Mouse (Mus musculus) naive thymus-derived CD4-positive, alpha-beta T cell, adult 2 months (primary cell): ENCODE results near the gene Retsat.

Experiments used
- DNase-seq: peaks from one replicate; pipeline ENCODE4 v3.0.0-alpha.2; 2011; ENCODE audit warnings: low read depth

Retsat gene

DNA sequence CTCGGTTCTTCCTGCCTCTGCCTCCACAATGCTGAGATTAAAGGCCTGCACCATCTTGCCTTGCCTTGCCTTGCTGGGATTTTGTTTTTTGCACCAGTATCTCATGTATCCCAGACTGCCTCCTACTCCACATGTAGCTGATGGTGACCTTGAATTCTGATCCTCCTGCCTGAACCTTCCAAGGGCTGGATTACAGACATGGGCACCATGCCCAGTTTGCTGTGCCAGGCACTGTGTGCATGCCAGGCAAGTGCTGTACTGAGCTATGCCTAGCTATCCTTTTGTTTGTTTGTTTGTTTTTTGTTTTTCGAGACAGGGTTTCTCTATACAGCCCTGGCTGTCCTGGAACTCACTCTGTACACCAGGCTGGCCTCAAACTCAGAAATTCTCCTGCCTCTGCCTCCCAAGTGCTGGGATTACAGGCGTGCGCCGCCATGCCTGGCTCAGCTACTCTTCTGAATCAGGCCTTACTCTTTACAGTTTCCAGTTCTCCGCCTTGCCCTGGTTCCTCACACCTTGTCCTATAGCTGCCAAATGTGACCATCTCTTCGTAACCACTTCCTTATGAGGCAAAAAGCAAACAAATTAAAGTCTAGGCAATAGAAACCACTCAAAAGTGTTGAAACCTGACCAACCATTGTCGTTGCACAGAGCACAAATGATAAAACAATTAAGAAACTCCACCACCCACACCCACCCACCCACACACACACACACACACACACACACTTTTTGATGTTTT, 25.6 kb downstream of the Retsat start:
- no peak for DNase-seq

DNA sequence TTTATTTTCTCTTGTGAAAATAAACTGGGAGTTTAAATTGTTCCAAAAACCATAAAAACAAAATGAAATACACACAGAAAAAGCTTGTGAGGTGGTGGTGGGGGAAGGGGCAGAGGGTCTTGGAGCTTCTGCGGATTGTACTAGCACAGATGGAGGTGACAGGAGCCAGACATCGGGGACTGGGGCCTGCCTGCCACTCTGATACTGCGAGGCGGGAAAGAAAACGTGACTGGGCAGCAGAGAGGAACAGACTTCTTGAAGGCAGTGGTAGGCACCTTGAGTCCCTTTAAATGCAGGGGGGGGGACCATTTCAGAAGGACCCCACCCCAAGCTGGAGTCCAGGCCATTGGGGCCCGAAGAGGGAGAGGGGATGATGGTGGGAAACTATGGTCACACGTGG, 28.1 kb downstream of the Retsat start:
- DNase-seq = no peak

DNA sequence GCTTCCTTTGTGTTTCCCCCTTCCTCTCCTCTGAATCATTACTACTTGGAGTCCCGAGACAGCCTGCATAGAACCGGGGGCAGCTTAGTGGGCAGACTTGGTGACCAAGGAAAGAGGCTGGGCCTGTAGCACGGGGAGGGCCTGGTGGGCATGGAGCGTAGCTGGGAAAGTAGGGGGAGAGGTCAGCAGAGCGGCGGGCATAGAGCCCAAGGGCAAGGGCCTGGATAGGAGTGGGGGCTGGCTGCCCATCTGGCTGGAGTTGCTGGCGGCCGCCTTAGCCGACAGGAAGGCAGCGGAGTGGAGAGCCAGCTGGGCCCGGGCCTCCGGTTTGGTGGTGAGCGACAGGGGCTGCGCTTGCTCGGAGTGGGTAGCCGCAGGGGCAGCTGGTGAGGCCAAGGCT, 29.0 kb downstream of the Retsat start:
- no peak for DNase-seq

DNA sequence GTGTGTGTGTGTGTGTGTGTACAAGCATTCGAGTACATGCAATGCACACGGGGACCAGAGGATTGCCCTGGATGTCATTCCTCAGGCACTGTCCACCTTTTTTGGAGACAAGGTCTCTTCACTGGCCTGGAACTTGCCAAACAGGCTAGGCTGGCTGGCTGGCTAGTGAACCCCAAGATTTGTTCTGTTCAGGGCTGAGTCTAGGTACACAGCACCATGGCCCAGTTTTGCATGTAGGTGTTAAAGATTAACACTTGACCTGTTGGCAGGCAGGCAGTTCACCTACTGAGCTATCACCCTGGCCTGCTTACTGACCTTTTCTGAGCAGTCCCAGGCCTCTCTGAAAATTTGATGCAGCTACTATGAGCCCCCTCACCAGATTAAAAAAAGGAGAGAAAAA, 32.1 kb downstream of the Retsat start:
- no peak for DNase-seq

DNA sequence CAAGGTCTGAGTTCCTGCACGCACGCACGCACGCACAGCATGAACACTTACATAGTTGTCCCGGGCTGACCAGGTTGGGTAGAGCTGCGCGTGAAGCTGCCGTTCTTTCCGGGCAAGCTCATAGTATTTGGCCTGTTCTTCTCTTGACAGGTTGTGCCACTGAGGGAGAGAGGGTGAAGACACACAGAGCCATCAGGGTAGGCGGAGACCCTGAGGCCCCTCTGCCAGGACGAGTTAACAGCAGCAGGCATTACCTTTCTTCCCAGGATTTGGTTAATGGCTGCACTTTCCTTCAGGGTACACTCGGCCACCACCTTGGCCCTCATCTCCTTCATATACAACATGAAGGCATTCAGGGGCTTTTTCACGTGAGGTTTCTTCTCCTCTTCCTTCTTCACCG, 32.7 kb downstream of the Retsat start:
- DNase-seq = no peak

DNA sequence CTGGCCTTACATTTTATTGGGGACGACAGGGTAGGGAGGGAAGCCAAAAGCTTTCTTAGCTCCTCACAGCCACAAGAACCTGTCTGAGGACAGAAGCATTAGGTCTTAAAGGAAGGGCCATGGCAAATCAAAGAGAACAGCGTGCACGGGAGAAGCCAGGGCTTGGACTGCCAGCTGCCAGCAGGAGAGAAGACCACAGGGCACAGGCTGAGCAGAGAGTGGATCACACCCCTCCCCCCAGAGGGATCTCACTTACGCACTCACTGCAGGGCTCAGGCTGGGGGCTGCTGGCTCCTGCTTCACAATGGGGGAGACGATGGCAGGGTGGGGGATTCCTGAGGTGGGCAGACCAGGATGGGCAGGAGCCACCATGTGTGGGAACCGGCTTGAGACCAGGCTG, 33.4 kb downstream of the Retsat start:
- no peak for DNase-seq

DNA sequence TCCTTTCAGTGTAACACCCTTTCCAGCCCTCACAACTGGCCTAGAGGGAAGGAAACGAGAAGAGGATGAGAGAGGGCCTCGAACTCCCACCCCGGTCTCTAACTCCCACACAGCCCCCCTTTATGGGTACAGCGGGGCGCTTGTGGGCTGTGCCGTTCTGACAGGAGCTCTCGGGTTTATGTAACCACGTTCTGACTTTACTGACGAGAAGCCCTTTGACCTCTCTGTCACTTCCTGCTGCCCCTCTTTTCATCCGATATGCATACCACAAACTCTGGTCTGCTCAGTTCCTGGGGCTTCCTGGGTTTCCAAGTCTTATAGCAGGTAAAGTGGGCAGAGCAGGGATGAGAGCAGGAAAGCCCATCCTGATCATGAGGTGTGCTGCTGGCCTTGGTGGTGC, 36.0 kb downstream of the Retsat start:
- peak; percentile 67 for DNase-seq

DNA sequence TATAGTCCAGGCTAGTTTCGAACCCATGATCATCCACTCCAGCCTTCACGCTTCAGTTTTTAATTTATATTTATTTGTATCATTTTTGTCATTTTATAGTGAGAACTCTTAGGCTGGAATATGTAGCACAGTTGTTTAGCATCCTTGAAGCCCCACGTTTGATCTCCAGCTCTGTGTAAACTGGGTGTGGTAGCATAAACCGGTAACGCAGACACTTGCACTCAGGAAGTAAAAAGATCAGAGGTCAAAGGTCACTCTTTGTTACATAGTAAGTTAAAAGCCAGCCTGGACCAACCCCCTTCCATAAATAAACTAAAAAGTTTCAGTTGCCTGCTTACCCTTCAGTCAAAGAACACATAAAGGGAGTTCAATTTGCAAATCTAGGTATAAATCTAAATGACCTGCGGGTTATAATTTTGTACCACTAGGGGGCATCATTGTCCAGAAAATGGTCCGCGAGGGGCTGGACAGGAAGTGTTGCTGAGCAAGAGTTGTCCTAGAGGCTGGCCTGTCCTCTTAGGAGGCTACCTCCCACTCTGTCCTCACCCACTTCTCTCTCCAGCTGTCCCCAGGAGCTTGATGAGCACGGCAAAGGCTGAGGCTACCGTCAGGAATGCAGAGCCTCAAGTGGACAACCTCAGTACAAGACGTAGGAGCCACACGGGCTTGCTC, 37.6 kb downstream of the Retsat start:
- DNase-seq = peak; percentile 76

DNA sequence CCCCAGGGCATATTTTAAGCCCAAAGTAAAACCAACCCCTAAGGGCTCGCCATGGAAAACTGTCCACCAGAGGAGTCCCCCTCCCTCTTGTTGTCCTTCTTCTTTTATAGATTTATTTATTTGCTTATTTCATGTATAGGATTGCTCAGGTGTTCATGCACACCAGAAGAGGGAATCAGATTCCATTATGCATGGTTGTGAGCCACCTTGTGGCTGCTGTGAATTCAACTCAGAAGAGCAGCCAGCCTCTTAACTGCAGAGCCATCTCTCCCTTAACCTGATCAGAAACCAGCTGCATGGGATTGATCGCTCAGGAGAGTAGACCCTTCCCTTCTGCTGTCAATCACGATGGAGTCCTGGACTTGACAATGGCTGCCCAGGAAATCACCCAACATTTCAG, 38.7 kb downstream of the Retsat start:
- DNase-seq = peak; percentile 50

DNA sequence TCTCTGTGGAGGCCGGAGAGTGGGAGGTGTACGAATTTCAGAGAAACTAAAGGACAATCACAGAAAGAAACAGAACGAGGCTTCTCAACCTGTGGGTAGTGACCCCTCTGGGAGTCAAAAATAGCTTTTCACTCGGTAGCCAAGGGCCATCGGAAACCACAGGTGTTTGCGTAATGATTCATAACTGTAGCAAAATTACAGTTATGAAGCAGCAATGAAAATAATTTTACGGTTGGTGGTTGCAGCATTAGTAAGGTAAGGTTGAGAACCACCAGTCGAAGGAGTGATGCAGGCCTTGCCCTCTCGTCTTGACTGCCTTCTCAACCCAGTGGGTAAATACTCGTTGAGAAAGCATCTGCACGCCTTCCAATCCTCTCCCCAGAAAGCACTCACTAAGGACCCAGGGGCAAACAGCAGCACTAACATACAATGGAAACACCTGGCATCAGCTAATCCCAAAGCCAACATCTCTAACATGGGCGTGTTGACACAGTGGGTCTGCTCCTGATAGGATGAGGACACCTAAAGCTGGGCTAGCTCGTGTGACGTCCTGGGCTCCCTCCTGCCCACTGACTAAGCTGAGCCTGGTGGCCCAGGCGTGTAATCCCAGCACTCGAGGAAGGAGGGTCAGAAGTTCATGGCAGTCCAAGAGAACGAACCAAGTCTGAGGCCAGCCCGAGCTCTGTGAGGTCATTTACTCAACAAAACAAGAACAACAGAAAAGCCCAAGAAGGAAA, 43.1 kb downstream of the Retsat start:
- DNase-seq = no peak

DNA sequence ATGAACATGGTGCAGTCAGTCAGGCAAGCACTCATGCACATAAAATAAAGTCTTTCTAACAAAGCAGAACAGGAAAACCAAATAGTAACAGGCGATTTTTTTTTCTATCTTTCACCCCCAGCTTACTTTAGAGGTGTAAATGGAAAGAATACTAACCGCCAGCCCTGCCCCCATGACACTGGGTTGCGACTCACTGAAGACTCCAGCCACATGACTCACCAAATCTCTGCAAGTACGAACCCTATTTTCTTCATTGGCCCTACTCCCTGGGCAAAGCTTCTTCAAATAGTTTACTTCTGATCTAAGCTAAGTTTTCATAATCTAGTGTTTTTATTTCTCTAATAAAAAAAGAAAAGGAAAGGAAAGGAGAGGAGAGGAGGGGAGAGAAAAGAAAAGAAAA, 46.3 kb downstream of the Retsat start:
- DNase-seq = no peak

DNA sequence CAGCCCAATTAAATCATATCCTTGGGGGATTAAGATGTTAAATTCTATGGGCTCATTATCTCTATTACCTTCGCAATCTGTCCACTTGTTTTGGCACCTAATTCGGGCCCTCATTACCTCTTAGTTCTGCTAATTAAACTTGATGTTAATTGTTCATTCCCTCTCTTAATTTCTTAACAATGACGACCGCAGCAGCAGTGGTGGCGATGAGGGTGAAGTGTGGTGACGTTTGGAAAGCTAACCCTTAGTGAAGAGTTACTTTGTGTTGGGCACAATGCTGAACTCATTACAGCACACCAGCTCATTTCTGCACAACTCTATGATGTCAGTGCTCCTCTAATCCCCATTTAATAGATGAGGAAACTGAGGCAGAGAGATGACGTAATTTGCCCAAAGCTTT, 47.1 kb downstream of the Retsat start:
- DNase-seq = no peak

DNA sequence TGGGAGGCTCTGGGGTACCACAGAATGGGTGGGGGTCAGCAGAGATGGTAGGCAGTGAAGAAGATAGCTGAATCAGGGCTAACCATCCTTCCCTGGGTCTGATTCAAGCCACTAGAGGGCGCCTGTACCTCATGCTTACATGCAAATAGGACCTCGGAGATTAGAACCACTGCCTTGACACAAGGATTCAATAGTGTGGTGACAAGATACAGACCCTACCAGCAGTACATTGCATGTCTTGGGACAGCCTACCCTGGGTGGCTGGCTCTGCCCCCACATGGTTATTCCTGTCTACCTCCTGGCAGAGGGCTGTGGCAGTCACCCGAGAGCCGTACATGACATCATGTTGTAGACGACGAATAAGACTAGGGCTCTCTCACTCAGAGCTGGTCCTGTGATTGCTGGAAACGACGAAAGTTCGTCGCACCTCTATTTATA, 49.1 kb downstream of the Retsat start:
- peak; percentile 81 for DNase-seq

DNA sequence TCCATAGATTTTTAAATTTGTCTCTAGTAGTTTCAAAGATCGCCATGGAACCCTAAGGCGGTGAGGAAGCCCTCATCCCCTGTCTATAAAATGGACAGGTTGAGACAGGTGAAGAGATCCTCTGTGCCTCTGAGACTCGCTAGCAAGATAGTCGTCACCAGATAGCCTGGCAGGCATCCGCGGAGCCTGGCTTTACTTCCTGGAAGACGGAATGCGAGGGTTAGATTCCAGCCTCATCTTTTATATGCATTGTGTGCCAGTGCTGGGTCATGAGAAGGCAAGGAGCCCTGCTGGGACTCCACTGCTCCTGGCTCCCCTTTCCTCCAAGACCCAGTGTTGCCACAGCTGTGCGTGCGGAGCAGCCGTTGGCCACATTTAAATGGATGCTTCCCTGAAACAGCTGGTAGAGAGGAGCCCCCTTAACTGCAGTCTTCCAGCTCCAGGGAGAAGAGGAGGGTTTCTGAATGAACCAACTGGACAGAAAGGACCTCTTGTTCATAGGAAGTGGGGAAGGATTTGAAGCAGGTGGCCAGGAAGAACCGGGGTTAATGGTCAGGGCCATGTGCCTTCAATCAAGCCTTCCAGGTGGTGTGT, 49.8 kb downstream of the Retsat start:
- DNase-seq = no peak

DNA sequence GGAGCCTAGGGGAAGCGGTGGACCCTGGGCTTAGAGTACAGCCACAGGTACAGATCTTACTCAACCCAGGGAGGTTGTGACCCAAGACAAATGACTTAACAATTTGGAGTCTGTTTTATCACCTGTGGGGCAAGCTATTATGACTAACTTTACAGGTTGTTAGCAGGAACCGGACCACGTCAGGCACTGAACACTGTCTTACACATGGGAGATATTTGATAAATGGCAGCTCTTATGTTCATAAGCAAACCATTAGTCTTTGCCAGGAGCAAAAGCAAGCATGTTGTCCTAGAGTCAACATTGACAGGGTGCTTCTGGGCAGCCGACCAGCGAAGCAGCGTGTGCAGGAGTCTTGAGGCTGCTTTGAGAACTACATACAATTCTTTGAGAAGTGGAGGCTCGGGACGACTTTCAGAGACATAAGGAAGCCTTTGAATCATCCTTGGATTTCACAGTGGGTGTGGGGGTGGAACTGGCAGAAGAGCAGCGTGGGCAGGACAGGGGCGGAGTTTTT, 52.1 kb downstream of the Retsat start:
- DNase-seq = no peak

DNA sequence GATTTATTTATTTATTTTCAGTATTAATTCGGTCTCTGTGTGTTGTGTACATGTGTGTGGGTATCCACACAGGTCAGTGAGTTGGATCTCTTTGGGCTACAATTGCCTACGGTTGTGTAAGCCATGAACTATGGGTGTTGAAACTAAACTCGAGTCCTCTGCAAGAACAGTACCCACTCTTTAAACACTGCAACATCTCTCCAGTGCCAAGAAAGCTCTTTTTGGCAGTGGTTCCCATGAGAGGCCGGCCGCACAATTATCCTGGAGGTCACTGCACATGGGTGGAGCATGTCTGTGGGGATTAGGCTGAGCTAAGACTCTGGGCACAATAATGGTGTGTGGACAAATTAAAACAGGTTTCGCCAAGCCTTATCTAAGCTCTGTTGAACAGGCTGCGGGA, 55.1 kb downstream of the Retsat start:
- DNase-seq = no peak

DNA sequence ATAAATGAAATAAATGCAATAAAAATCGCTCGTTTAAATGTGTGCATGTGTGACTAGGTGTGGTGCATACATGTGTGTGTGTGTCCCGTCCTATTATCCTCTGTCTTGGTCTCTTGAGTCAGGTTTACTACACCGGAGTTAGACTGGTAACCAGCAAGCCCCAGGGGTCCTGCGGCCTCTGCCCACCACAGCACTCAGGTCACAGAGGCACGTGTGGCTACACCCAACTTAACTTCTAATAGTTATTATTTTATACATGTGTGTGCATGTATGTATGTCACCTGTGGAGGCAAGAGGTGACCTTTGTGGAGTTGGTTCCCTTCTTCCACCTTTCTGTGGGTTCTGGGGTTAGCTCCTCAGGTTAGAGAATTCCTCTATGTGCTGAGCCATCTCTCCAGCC, 56.1 kb downstream of the Retsat start:
- DNase-seq = no peak

DNA sequence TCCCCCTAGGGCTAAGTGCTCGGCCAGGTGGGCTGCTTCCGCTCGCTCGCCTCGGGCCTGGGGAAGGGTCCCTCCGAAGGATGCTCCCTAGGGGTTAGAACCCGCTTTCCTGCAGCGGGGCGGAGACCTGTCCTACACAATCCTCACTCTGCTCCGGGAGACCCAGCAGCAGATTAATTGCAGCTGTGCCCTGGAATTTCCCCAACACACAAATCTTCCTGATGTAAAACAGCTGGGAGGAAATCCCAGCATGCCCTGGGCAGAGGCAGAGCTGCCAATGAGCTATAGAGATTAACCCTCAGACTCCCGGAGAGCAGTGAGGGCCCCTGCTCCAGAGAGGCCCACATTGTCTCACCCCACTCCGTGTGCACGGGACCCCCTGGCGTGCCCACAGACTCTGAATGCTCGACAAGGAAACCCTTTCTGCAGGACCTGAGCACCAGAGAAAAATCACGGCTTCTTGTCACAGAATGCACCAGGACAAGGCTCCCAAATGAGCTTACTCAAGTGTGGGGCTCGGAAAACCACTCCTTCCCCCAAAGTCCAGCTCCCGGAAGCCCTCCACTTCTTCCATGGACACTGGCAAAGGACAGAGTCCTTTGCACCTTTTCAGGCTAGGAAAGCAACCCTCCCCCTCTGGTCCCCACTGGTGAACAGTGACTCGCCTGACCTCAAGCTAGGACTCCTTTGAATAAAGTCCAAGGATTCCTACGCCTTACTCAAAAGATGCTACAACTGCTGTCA, 57.2 kb downstream of the Retsat start:
- no peak for DNase-seq

DNA sequence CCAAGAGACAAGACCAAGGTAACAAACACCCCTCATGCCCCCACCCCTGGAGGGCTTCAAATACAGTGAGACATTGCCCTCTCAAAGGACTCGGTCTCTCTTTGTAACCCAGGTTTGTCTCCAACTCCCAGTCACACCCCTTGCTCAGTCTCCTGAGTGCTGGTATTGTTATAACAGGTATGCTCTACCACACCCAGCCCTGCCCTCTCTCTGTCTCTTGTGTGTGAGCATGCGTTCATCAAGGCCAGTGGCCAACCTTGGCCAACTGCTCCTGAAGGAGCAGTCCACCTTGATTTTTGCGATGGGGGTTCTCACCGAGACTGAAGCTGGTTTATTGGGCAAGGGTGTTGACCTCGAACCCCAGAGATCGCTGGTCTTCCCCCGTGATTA, 57.8 kb downstream of the Retsat start:
- no peak for DNase-seq

DNA sequence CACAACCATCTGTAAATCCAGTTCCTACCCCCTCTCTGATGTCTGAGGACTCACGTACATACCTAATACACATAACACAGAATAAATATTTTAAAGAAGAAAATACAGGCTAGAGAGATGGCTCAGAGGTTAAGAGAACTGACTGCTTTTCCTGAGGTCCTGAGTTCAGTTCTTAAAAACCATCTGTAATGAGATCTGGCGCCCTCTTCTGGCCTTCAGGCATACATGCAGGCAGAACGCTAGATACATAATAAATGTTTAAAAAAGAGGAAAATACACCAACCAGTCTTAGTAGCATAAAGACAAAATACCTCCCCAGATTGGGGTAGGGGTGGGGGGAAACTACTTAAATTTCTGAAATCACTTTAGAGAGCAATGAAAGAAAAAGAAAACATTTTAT, 59.7 kb downstream of the Retsat start:
- peak; percentile 65 for DNase-seq
